Mouse (Mus musculus) spleen, adult 2 months (tissue): Measurements from ENCODE around the gene Myl4. TPM values are rescaled to one million over a fixed set of nuclear protein-coding genes. Genes with fewer than 3 reads are reported as not detected.
A peak's percentile ranks its signal among the peaks of the same experiment; 100 is the strongest.

ENCODE experiments used
- DNase-seq, 2 experiments: peaks; one replicate each; pipeline versions ENCODE4 v3.0.0 to v3.0.0-alpha.2; 2012 to 2021; ENCODE audit warnings: low spot score in 2 of 2, low read depth in 1 of 2
- H3K27ac ChIP-seq: fragments of 200-500 bp; 2 replicates; pipeline ENCODE4 v1.5.1; 2012; ENCODE audit warnings: low read length, inconsistent platforms; ENCODE audit not compliant: insufficient read depth
- H3K27me3 ChIP-seq: fragments of 200-500 bp; 2 replicates; pipeline ENCODE4 v1.6.1; 2012; ENCODE audit warnings: mild to moderate bottlenecking, moderate library complexity, low read length, inconsistent platforms; ENCODE audit not compliant: control insufficient read depth, insufficient read depth
- H3K36me3 ChIP-seq: fragments of 200-500 bp; 2 replicates; pipeline ENCODE4 v1.6.1; 2012; ENCODE audit warnings: mild to moderate bottlenecking, low read length, inconsistent platforms; ENCODE audit not compliant: control insufficient read depth, insufficient read depth
- H3K4me1 ChIP-seq: fragments of 200-500 bp; 2 replicates; pipeline ENCODE4 v1.6.1; 2011; ENCODE audit warnings: inconsistent platforms; ENCODE audit not compliant: control insufficient read depth, insufficient read depth, insufficient read length
- H3K4me3 ChIP-seq: fragments of 200-500 bp; 2 replicates; pipeline ENCODE4 v1.5.1; 2011; ENCODE audit warnings: mild to moderate bottlenecking, inconsistent platforms; ENCODE audit not compliant: insufficient read depth, insufficient read length; ENCODE audit errors: extremely low read depth
- CTCF ChIP-seq: fragments of 200-500 bp; IDR thresholded peaks from 2 replicates; pipeline ENCODE4 v1.5.1; 2011; ENCODE audit warnings: mild to moderate bottlenecking, inconsistent platforms; ENCODE audit not compliant: insufficient read depth, insufficient read length, insufficient replicate concordance; ENCODE audit errors: extremely low read depth
- POLR2A ChIP-seq: fragments of 200-500 bp; IDR thresholded peaks from 2 replicates; pipeline ENCODE4 v1.6.1; 2011; ENCODE audit warnings: low read depth, low read length, inconsistent platforms
- WGBS: fragments of 180-500 bp; shearing (Covaris S2); methylation state at CpG from one replicate; pipeline ENCODE4 v1.1.7; 2018; 5-methylcytosine and 5-hydroxymethylcytosine counted together
- polyA plus RNA-seq: library from polyadenylated mRNA; depleted of rRNA; stranded (reverse); fragments of >200 nt; gene quantifications from 2 replicates; pipeline ENCODE4 v1.2.3, GENCODE M21; 2012

Myl4 gene
- polyA plus RNA-seq, 1 experiment: 10.5 TPM

DNA sequence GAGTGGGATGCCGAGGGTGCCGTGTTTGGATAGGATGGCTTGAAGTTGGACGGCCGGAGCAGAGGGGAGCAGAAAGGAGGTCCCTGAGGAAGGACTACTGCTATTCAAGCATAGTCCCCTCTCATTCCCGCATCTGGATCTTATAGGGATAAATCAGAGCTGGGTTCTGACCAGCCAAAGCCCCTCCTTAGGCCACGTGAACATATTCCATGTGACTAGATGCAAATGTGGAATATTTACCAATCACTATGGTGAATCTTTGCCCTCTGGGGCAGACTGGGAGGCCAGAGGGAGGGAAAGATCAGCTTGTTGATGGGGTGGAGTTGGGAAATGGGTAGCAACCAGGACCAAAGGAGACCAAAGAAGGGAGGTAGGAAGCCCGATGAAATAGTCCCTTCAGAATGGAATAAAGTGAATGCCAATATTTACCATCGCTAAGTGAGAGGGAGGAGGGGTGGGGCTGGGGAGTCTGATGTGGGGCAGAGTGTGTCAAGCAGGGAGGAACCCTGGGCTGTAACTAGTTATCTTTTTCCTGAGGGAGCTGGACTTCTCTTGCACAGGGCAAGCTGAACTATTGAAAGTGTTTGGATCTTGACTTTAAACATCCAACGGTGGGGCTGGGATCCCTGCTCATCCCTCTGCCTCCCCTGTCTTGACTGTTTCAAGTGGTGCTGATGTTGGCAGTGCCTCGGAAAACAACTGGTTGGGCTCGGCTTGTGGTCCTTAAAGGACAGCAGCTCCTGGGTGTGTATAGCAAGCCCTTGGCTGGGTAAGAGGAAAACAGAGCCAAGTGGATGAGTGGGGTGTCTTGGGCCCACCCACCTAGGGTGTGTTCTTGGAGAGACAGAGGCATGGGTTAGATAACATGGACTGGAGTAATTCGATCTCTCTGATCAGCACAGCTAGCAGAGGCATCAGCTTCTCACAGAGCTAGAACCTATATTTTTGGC lies 75.3 kb downstream of the Myl4 start:
- Histone ChIP-seq H3K4me1 (peaks cover 13% of the 10 kb centered on the region; the same call in 1 of the 2 replicates), H3K36me3 (no peaks in the 10 kb centered on the region), H3K27ac (no peak overlapping the region), H3K27me3 (no peaks in the 10 kb centered on the region), H3K4me3 (no peak overlapping the region)
- 79% methylated on average over 12 of the region's 12 CpGs for WGBS
- TF ChIP-seq POLR2A (no peak), CTCF (no peak)
- no peak for DNase-seq

DNA sequence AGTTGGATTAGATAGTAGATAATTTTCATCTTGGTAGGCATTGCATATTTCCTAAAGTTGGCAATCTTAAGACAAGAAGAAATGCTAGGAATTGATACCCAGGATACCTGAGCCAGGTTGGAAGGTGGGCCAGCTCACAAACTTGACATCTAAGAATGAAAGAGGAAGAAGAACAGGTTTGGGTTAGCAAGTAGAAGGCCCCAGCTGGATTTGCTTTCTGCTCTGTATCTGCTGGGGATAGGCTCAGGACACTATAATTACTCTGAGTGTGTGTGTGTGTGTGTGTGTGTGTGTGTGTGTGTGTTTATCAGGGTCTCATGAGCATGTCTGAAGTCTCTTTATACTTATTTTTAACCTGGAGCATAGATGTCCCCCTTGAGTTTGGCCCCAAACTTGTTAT lies 76.2 kb downstream of the Myl4 start:
- no peaks in the 10 kb centered on the region for H3K36me3 ChIP-seq

DNA sequence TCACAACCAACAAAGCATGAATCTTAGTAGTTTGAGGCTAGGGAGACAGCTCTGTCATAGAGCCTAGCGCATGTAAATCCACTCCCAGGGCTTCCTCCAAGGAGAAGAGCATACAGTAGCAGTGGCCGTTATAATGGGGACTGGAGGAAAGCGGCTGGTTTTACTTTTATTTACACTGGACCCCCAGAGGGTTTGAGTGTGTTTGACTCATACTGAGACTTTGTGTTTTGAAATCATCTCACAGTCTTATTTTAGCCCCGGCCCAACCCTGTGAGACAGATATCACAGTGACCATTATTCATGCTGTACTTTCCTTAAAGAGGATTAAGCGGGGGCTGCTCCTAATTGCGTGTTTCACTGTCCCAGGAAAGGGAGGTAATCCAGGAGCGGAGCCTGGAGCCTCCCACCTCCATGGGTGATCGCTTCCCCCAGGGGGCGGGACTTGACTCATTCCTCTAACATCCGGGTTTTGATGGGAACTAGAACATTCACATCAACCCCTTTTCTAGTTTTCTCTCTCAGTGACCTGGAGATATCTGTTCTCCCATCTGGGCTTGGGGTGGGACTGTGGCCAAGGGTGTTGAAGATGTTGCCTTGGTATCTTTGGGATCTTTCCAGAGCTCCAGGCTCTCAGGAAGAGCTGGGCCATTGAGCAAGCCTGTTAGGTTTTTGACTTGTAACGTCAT lies 77.3 kb downstream of the Myl4 start:
- no peaks in the 10 kb centered on the region for H3K36me3 ChIP-seq
- H3K27me3 ChIP-seq: no peaks in the 10 kb centered on the region
- H3K4me1 ChIP-seq: peaks cover 20% of the 10 kb centered on the region; the same call in 1 of the 2 replicates
- no peak overlapping the region for H3K4me3 ChIP-seq
- H3K27ac ChIP-seq: no peak overlapping the region
- WGBS: 94% methylated on average over 11 of the region's 11 CpGs
- TF ChIP-seq CTCF (no peak), POLR2A (no peak)
- no peak for DNase-seq

More for the DNA sequence above, 76.2 kb downstream of the Myl4 start:
- peaks cover 19% of the 10 kb centered on the region; the same call in 1 of the 2 replicates for H3K4me1 ChIP-seq
- no peak for DNase-seq
- TF ChIP-seq CTCF (no peak), POLR2A (no peak)
- no peaks in the 10 kb centered on the region for H3K27me3 ChIP-seq
- no peak overlapping the region for H3K27ac ChIP-seq
- no peak overlapping the region for H3K4me3 ChIP-seq

DNA sequence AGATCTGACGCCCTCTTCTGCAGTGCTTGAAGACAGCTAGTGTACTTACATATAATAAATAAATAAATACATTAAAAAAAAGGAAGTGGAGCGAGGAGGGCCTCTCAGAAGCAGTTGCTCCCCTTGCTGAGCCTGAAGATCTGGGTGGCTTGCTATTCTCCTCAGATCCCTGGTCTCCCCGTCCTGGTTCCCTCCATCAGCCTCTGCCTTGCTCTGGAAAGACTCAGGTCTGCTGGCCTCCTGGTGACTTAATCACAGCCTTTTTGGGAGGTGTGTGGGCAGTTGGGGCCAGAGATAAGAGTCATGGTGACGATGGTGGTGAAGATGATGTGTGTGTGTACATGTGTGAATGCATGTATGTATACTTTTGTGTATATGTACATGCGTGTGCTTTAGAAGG lies 78.1 kb downstream of the Myl4 start:
- H3K4me1 ChIP-seq: peaks cover 20% of the 10 kb centered on the region; the same call in 1 of the 2 replicates
- no peak for TF ChIP-seq POLR2A
- TF ChIP-seq CTCF: no peak
- H3K27ac ChIP-seq: no peak overlapping the region
- no peaks in the 10 kb centered on the region for H3K27me3 ChIP-seq
- DNase-seq: no peak
- 72% methylated on average over 5 of the region's 5 CpGs for WGBS
- no peaks in the 10 kb centered on the region for H3K36me3 ChIP-seq
- no peak overlapping the region for H3K4me3 ChIP-seq

DNA sequence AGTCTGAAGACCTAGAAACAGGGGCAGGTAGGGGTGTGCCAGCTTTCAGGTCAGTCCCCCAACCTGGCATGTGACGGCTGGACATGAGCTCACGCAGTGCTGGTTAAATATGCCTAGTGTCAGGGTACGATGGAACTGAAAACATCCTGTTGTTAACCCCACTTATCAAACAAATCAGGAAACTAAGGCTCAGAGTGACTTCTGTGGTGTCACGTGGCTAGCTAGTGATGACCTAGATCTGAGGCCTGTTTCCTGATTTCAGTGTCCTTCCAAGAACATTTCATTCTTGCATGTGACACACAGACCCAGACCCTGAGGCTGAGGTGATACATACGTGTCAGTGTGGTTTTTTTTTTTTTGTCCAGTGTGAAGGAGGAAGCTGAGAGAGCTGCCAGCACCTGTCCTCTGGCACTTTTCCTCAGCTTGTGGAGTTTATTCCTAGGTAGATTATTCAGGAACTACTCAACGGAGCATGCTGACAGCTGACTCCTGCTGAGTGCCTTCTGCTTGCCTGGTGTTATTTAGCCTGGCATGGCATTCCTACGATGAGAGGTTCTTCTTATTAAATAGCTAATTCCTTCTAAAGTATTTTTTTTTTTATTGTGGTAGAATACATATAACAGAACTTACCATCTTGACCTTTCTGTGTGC lies 79.8 kb downstream of the Myl4 start:
- Histone ChIP-seq H3K27ac (0 out of 2 replicates have a peak overlapping the region, but pooled peaks have one; percentile 22), H3K4me3 (no peak overlapping the region), H3K36me3 (no peaks in the 10 kb centered on the region), H3K4me1 (peaks cover 20% of the 10 kb centered on the region; the same call in 1 of the 2 replicates), H3K27me3 (no peaks in the 10 kb centered on the region)
- 33% methylated on average over 7 of the region's 7 CpGs for WGBS
- DNase-seq: peak in 1 of 2 experiments; percentile 22
- TF ChIP-seq POLR2A (no peak), CTCF (no peak)

DNA sequence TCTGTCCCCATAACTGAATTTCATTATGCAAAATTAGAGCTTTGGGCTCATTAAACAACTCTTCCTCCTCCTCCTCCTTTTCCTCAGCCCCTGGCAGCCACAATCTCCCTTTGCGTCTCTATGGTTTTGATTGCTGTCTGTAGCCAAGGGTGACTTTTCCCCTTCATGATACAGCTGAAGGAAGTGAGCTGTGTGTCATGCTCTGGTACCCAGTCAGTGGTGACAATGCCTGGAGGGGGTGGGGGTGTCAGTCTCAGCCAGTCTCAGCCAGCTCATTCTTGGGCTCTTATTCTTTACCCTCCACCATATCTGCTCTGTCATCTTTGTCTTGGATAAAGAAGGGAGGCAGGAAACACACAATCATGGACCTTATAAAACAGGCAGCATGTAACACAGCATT lies 80.8 kb downstream of the Myl4 start:
- TF ChIP-seq POLR2A (no peak), CTCF (no peak)
- peaks cover 20% of the 10 kb centered on the region; the same call in 1 of the 2 replicates for H3K4me1 ChIP-seq
- 20% methylated on average over 1 of the region's 1 CpGs for WGBS
- DNase-seq: peak in 1 of 2 experiments; percentile 66
- H3K4me3 ChIP-seq: no peak overlapping the region
- H3K36me3 ChIP-seq: no peaks in the 10 kb centered on the region
- no peaks in the 10 kb centered on the region for H3K27me3 ChIP-seq
- H3K27ac ChIP-seq: no peak overlapping the region
